Mouse (Mus musculus): ENCODE data around the gene Ttpal. TPM values are rescaled to one million over a fixed set of nuclear protein-coding genes. Genes with fewer than 3 reads are reported as not detected.

The Ttpal gene
- polyA plus RNA-seq, 1 experiment from 2014 or later, result 10.4 TPM

- H3K4me2 ChIP-seq (replicated peaks; ENCODE audit: low read depth), result peak overlapping the region; percentile 59
- H3K9me3 ChIP-seq (ENCODE audit: control insufficient read depth), result no peaks in the 10 kb centered on the region
- H3K4me3 ChIP-seq (ENCODE audit: low read depth, low read length), result peak overlapping the region; percentile 60
- ATAC-seq, result peak; percentile 54
- peak overlapping the region; percentile 60; the same call in 1 of the 2 replicates for H3K9ac ChIP-seq (ENCODE audit: low read depth, low read length)
- H3K27ac ChIP-seq (ENCODE audit: low read depth, low read length), result peak overlapping the region; percentile 70; the same call in 1 of the 2 replicates
- H3K36me3 ChIP-seq (ENCODE audit: control insufficient read depth, insufficient read depth), result no peaks in the 10 kb centered on the region
- H3K27me3 ChIP-seq (replicated peaks; ENCODE audit: control insufficient read depth, insufficient read depth, low read length), result no peaks in the 10 kb centered on the region
- WGBS, result under 1% methylated on average over 8 of the region's 8 CpGs
- TF ChIP-seq CTCF (IDR thresholded peaks at IDR 0.05; ENCODE audit: low read depth), result no peak
- peaks cover 8% of the 10 kb centered on the region; the same call in 1 of the 2 replicates for H3K4me1 ChIP-seq (replicated peaks; ENCODE audit: control insufficient read depth, insufficient read depth, low read length)
Observed at GRCm38 (mm10) chr2:163658941-163659340, 56.8 kb downstream of the Ttpal start.

- 82% methylated on average over 12 of the region's 12 CpGs for WGBS
- ATAC-seq, result no peak
- peak overlapping the region; percentile 59 for H3K4me2 ChIP-seq (replicated peaks; ENCODE audit: low read depth)
- peak overlapping the region; percentile 70; the same call in 1 of the 2 replicates for H3K27ac ChIP-seq (ENCODE audit: low read depth, low read length)
- peaks cover 3% of the 10 kb centered on the region; the same call in 1 of the 2 replicates for H3K36me3 ChIP-seq (ENCODE audit: control insufficient read depth, insufficient read depth)
- H3K9ac ChIP-seq (ENCODE audit: low read depth, low read length), result 0 out of 2 replicates have a peak overlapping the region, but pooled peaks have one; percentile 60
- H3K4me1 ChIP-seq (replicated peaks; ENCODE audit: control insufficient read depth, insufficient read depth, low read length), result peaks cover 8% of the 10 kb centered on the region; the same call in 1 of the 2 replicates
- no peak overlapping the region for H3K4me3 ChIP-seq (ENCODE audit: low read depth, low read length)
- no peaks in the 10 kb centered on the region for H3K9me3 ChIP-seq (ENCODE audit: control insufficient read depth)
- no peaks in the 10 kb centered on the region for H3K27me3 ChIP-seq (replicated peaks; ENCODE audit: control insufficient read depth, insufficient read depth, low read length)
- TF ChIP-seq CTCF (IDR thresholded peaks at IDR 0.05; ENCODE audit: low read depth), result no peak
Observed at GRCm38 (mm10) chr2:163659431-163659830, 57.3 kb downstream of the Ttpal start.

GRCm38 (mm10) chr2:163660103-163660701, 58.1 kb downstream of the Ttpal start:
- no peak overlapping the region for H3K27ac ChIP-seq (ENCODE audit: low read depth, low read length)
- ATAC-seq, result no peak
- WGBS, result 81% methylated on average over 5 of the region's 5 CpGs
- no peak overlapping the region for H3K9ac ChIP-seq (ENCODE audit: low read depth, low read length)
- H3K27me3 ChIP-seq (replicated peaks; ENCODE audit: control insufficient read depth, insufficient read depth, low read length), result no peaks in the 10 kb centered on the region
- no peaks in the 10 kb centered on the region for H3K9me3 ChIP-seq (ENCODE audit: control insufficient read depth)
- H3K4me1 ChIP-seq (replicated peaks; ENCODE audit: control insufficient read depth, insufficient read depth, low read length), result peaks cover 8% of the 10 kb centered on the region; the same call in 1 of the 2 replicates
- H3K36me3 ChIP-seq (ENCODE audit: control insufficient read depth, insufficient read depth), result peaks cover 3% of the 10 kb centered on the region; the same call in 1 of the 2 replicates
- no peak overlapping the region for H3K4me2 ChIP-seq (replicated peaks; ENCODE audit: low read depth)
- no peak for TF ChIP-seq CTCF (IDR thresholded peaks at IDR 0.05; ENCODE audit: low read depth)
- H3K4me3 ChIP-seq (ENCODE audit: low read depth, low read length), result no peak overlapping the region

GRCm38 (mm10) chr2:163661371-163661850, 59.3 kb downstream of the Ttpal start:
- Histone ChIP-seq H3K27ac (ENCODE audit: low read depth, low read length) (no peak overlapping the region), H3K4me3 (ENCODE audit: low read depth, low read length) (no peak overlapping the region), H3K9ac (ENCODE audit: low read depth, low read length) (no peak overlapping the region), H3K36me3 (ENCODE audit: control insufficient read depth, insufficient read depth) (peaks cover 3% of the 10 kb centered on the region; the same call in 1 of the 2 replicates), H3K4me1 (replicated peaks; ENCODE audit: control insufficient read depth, insufficient read depth, low read length) (peaks cover 8% of the 10 kb centered on the region; the same call in 1 of the 2 replicates), H3K9me3 (ENCODE audit: control insufficient read depth) (no peaks in the 10 kb centered on the region), H3K27me3 (replicated peaks; ENCODE audit: control insufficient read depth, insufficient read depth, low read length) (no peaks in the 10 kb centered on the region), H3K4me2 (replicated peaks; ENCODE audit: low read depth) (no peak overlapping the region)
- TF ChIP-seq CTCF (IDR thresholded peaks at IDR 0.05; ENCODE audit: low read depth), result no peak
- no peak for ATAC-seq
- WGBS, result 63% methylated on average over 6 of the region's 6 CpGs

- peaks cover 8% of the 10 kb centered on the region; the same call in 1 of the 2 replicates for H3K4me1 ChIP-seq (replicated peaks; ENCODE audit: control insufficient read depth, insufficient read depth, low read length)
- peaks cover 3% of the 10 kb centered on the region; the same call in 1 of the 2 replicates for H3K36me3 ChIP-seq (ENCODE audit: control insufficient read depth, insufficient read depth)
- H3K27me3 ChIP-seq (replicated peaks; ENCODE audit: control insufficient read depth, insufficient read depth, low read length), result no peaks in the 10 kb centered on the region
- no peak for ATAC-seq
- no peaks in the 10 kb centered on the region for H3K9me3 ChIP-seq (ENCODE audit: control insufficient read depth)
- H3K9ac ChIP-seq (ENCODE audit: low read depth, low read length), result no peak overlapping the region
- no peak overlapping the region for H3K27ac ChIP-seq (ENCODE audit: low read depth, low read length)
- WGBS, result 93% methylated on average over 5 of the region's 5 CpGs
- no peak overlapping the region for H3K4me3 ChIP-seq (ENCODE audit: low read depth, low read length)
- no peak for TF ChIP-seq CTCF (IDR thresholded peaks at IDR 0.05; ENCODE audit: low read depth)
- no peak overlapping the region for H3K4me2 ChIP-seq (replicated peaks; ENCODE audit: low read depth)
Observed at GRCm38 (mm10) chr2:163662076-163662475, 60.0 kb downstream of the Ttpal start.

GRCm38 (mm10) chr2:163662698-163663221, 60.6 kb downstream of the Ttpal start:
- H3K27ac ChIP-seq (ENCODE audit: low read depth, low read length), result no peak overlapping the region

More at GRCm38 (mm10) chr2:163662698-163663221, 60.6 kb downstream of the Ttpal start:
- no peak for ATAC-seq
- WGBS, result 69% methylated on average over 2 of the region's 2 CpGs
- Histone ChIP-seq H3K27me3 (replicated peaks; ENCODE audit: control insufficient read depth, insufficient read depth, low read length) (no peaks in the 10 kb centered on the region), H3K4me2 (replicated peaks; ENCODE audit: low read depth) (no peak overlapping the region), H3K4me3 (ENCODE audit: low read depth, low read length) (no peak overlapping the region), H3K4me1 (replicated peaks; ENCODE audit: control insufficient read depth, insufficient read depth, low read length) (peaks cover 8% of the 10 kb centered on the region; the same call in 1 of the 2 replicates), H3K36me3 (ENCODE audit: control insufficient read depth, insufficient read depth) (peaks cover 3% of the 10 kb centered on the region; the same call in 1 of the 2 replicates), H3K9ac (ENCODE audit: low read depth, low read length) (no peak overlapping the region), H3K9me3 (ENCODE audit: control insufficient read depth) (no peaks in the 10 kb centered on the region)
- TF ChIP-seq CTCF (IDR thresholded peaks at IDR 0.05; ENCODE audit: low read depth), result no peak

Measured in intestine, postnatal 0 days (tissue).